Mouse (Mus musculus) lung, postnatal 0 days (tissue): ENCODE results near the gene Shisa8. TPM values are rescaled to one million over a fixed set of nuclear protein-coding genes. Genes with fewer than 3 reads are reported as not detected.

Source experiments
- ATAC-seq: fragments of 200-750 bp; cut with Nextera tagmentation; 2 replicates; pipeline ENCODE4 v1.8.0; 2017; ENCODE audit warnings: moderate library complexity
- DNase-seq: peaks from one replicate; pipeline ENCODE4 v3.0.0-alpha.2; 2016; ENCODE audit warnings: low spot score
- H3K27ac ChIP-seq: fragments of 300-500 bp; sonication (generic); 2 replicates; pipeline ENCODE4 v1.5.1; 2014; ENCODE audit warnings: antibody characterized with exemption, mild to moderate bottlenecking, low read length, mixed read lengths
- H3K27me3 ChIP-seq: fragments of 300-500 bp; sonication (generic); replicated peaks from 2 replicates; pipeline ENCODE4 v1.6.1; 2014; ENCODE audit warnings: low read length, mixed read lengths; ENCODE audit not compliant: insufficient read depth
- H3K36me3 ChIP-seq: fragments of 300-500 bp; sonication (generic); 2 replicates; pipeline ENCODE4 v1.6.1; 2014; ENCODE audit warnings: low read length, mixed read lengths; ENCODE audit not compliant: insufficient read depth
- H3K4me1 ChIP-seq: fragments of 300-500 bp; sonication (generic); 2 replicates; pipeline ENCODE4 v1.6.1; 2014; ENCODE audit warnings: antibody characterized with exemption, low read depth, low read length, mixed read lengths; ENCODE audit not compliant: insufficient read depth
- H3K4me2 ChIP-seq: fragments of 300-500 bp; sonication (generic); replicated peaks from 2 replicates; pipeline ENCODE4 v1.6.1; 2014; ENCODE audit warnings: low read depth, mild to moderate bottlenecking, low read length, moderate library complexity, mixed read lengths
- H3K4me3 ChIP-seq: fragments of 300-500 bp; sonication (generic); 2 replicates; pipeline ENCODE4 v1.5.1; 2014; ENCODE audit warnings: low read depth, low read length
- H3K9ac ChIP-seq: fragments of 300-500 bp; sonication (generic); replicated peaks from 2 replicates; pipeline ENCODE4 v1.6.1; 2014; ENCODE audit warnings: low read depth, mild to moderate bottlenecking
- H3K9me3 ChIP-seq: fragments of 300-500 bp; sonication (generic); 2 replicates; pipeline ENCODE4 v1.6.1; 2016; ENCODE audit warnings: low read length, mixed read lengths
- CTCF ChIP-seq: IDR thresholded peaks from 2 replicates; pipeline ENCODE4 v1.5.1; 2016; ENCODE audit warnings: antibody characterized with exemption, mild to moderate bottlenecking
- EP300 ChIP-seq: IDR thresholded peaks from 2 replicates; pipeline ENCODE4 v1.6.1; 2016; ENCODE audit warnings: antibody characterized with exemption, mild to moderate bottlenecking, control low read depth
- WGBS: fragments of 180-500 bp; shearing (Covaris S2); extraction: QIAGEN DNeasy Blood & Tissue Kit; methylation state at CpG from one replicate; pipeline ENCODE4 v1.1.7; 2014; 5-methylcytosine and 5-hydroxymethylcytosine counted together
- polyA plus RNA-seq: library from polyadenylated mRNA; unstranded; fragments of >200 nt; fragmentation: Nextera tagmentation; extraction: Ambion mirVana; gene quantifications from 2 replicates; pipeline ENCODE4 v1.2.1, GENCODE M21; 2015

Gene Shisa8
- polyA plus RNA-seq, 1 experiment from 2014 or later, result 0.29 TPM

- no peak for ATAC-seq
- no peaks in the 10 kb centered on the region for H3K36me3 ChIP-seq
- TF ChIP-seq CTCF (no peak), EP300 (no peak)
These were observed 7.5 kb upstream of the Shisa8 start for GRCm38 (mm10) chr15:82220003-82220675.

GRCm38 (mm10) chr15:82218778-82219666 is 6.4 kb upstream of the Shisa8 start:
- Histone ChIP-seq H3K9me3 (no peaks in the 10 kb centered on the region), H3K36me3 (no peaks in the 10 kb centered on the region), H3K4me1 (no peaks in the 10 kb centered on the region), H3K4me2 (no peak overlapping the region), H3K4me3 (no peak overlapping the region), H3K27ac (no peak overlapping the region), H3K9ac (no peak overlapping the region), H3K27me3 (peaks cover 21% of the 10 kb centered on the region; the same call in 1 of the 2 replicates)
- no peak for DNase-seq
- no peak for ATAC-seq
- WGBS, result 64% methylated on average over 26 of the region's 26 CpGs
- TF ChIP-seq EP300, result no peak
- no peak for TF ChIP-seq CTCF

More at GRCm38 (mm10) chr15:82220003-82220675, 7.5 kb upstream of the Shisa8 start:
- Histone ChIP-seq H3K4me2 (no peak overlapping the region), H3K4me1 (no peaks in the 10 kb centered on the region), H3K27me3 (peaks cover 26% of the 10 kb centered on the region; the same call in 1 of the 2 replicates), H3K27ac (no peak overlapping the region), H3K9ac (no peak overlapping the region), H3K9me3 (no peaks in the 10 kb centered on the region), H3K4me3 (no peak overlapping the region)
- no peak for DNase-seq
- 75% methylated on average over 11 of the region's 12 CpGs for WGBS

GRCm38 (mm10) chr15:82217980-82218379 is 5.4 kb upstream of the Shisa8 start:
- peaks cover 29% of the 10 kb centered on the region for H3K27me3 ChIP-seq

GRCm38 (mm10) chr15:82217039-82217438 is 4.4 kb upstream of the Shisa8 start:
- ATAC-seq (no peak), DNase-seq (no peak)
- Histone ChIP-seq H3K36me3 (no peaks in the 10 kb centered on the region), H3K27ac (no peak overlapping the region), H3K4me1 (no peaks in the 10 kb centered on the region), H3K27me3 (peaks cover 39% of the 10 kb centered on the region), H3K9ac (no peak overlapping the region), H3K4me3 (no peak overlapping the region), H3K4me2 (no peak overlapping the region), H3K9me3 (no peaks in the 10 kb centered on the region)
- TF ChIP-seq EP300 (no peak), CTCF (no peak)
- WGBS, result 28% methylated on average over 7 of the region's 7 CpGs

More at GRCm38 (mm10) chr15:82217980-82218379, 5.4 kb upstream of the Shisa8 start:
- H3K27ac ChIP-seq, result no peak overlapping the region
- H3K9me3 ChIP-seq, result no peaks in the 10 kb centered on the region
- ATAC-seq, result no peak
- no peaks in the 10 kb centered on the region for H3K36me3 ChIP-seq
- no peak overlapping the region for H3K4me2 ChIP-seq
- 36% methylated on average over 9 of the region's 9 CpGs for WGBS
- no peak for DNase-seq
- TF ChIP-seq CTCF (no peak), EP300 (no peak)
- no peak overlapping the region for H3K9ac ChIP-seq
- no peaks in the 10 kb centered on the region for H3K4me1 ChIP-seq
- H3K4me3 ChIP-seq, result no peak overlapping the region

- no peak for TF ChIP-seq EP300
- no peak for TF ChIP-seq CTCF
- H3K4me2 ChIP-seq, result no peak overlapping the region
- no peak overlapping the region for H3K27ac ChIP-seq
- ATAC-seq (no peak), DNase-seq (no peak)
- no peaks in the 10 kb centered on the region for H3K36me3 ChIP-seq
- no peak overlapping the region for H3K4me3 ChIP-seq
- H3K4me1 ChIP-seq, result peaks cover 3% of the 10 kb centered on the region; the same call in 1 of the 2 replicates
- no peak overlapping the region for H3K9ac ChIP-seq
- 44% methylated on average over 16 of the region's 20 CpGs for WGBS
- no peaks in the 10 kb centered on the region for H3K9me3 ChIP-seq
- H3K27me3 ChIP-seq, result peaks cover 46% of the 10 kb centered on the region
These were observed 3.7 kb upstream of the Shisa8 start for GRCm38 (mm10) chr15:82216142-82216827.
